Mouse (Mus musculus): ENCODE results near the gene AC124108.1.
A peak's percentile ranks its signal among the peaks of the same experiment; 100 is the strongest.

GRCm38 (mm10) chr1:132145973-132146685, 45.1 kb upstream of the AC124108.1 start:
- TF ChIP-seq CEBPB (IDR thresholded peaks at IDR 0.05; ENCODE audit: low read depth) = peak; percentile 13
- TF ChIP-seq USF1 (IDR thresholded peaks at IDR 0.05; ENCODE audit: low read depth) = peak; percentile 58
- no peak for TF ChIP-seq CTCF (IDR thresholded peaks at IDR 0.05; ENCODE audit: control insufficient read depth, insufficient read depth, insufficient read length)
- TF ChIP-seq MYOD1 (IDR thresholded peaks at IDR 0.05; ENCODE audit: control insufficient read depth, insufficient read length, low read depth) = no peak

All from C2C12 (cell line).